Mouse (Mus musculus): ENCODE measurements at regions not wholly inside any gene's neighbourhood (a gene's known extent, or its start where the extent isn't known, plus 50 kb on each side); places are given as distances from the start of the nearest gene placed in this dataset.

DNA sequence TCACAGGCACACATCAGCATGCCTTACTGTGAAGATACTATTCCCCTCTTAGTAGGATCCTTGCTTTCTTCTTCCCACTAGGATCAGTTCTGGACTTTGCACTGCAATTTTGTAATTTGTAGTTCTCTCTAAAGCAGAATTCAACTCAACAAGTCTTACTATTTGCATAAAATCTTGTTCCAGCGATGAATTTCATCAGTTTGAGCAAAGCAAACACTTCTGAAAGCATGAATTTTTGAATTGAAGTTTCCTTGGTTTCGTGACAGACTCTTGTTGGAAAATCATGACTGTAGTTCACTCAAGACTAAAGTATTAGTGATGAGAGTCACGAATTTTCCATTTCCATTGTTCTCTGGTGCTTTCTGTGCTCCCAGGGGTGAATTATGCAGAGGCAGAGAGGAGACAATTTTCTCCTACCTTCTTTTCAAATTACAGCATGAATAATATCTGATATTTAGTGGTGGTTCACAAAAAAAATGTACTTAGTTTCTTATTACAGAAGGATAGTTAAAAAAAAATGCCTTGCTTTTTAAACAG is 190.6 kb upstream of the Mbnl1 start:
- Histone ChIP-seq H3K4me2 (ENCODE audit: low read depth, low read length) (no peak overlapping the region), H3K4me1 (ENCODE audit: control insufficient read depth, insufficient read depth, low read length) (no peaks in the 10 kb centered on the region), H3K36me3 (ENCODE audit: control insufficient read depth, insufficient read depth, low read length) (no peaks in the 10 kb centered on the region), H3K9me3 (ENCODE audit: control insufficient read depth, low read length) (no peaks in the 10 kb centered on the region), H3K9ac (ENCODE audit: low read depth, low read length) (no peak overlapping the region), H3K27me3 (replicated peaks; ENCODE audit: control insufficient read depth, insufficient read depth, low read length) (no peaks in the 10 kb centered on the region), H3K27ac (replicated peaks; ENCODE audit: low read depth, low read length) (no peak overlapping the region), H3K4me3 (ENCODE audit: low read depth, low read length) (no peak overlapping the region)
- WGBS: 69% methylated on average over 3 of the region's 3 CpGs
- ATAC-seq (ENCODE audit: low read depth): no peak
- no peak for DNase-seq (ENCODE audit: low spot score)

- Histone ChIP-seq H3K27ac (replicated peaks; ENCODE audit: low read depth, low read length) (no peak overlapping the region), H3K4me3 (ENCODE audit: low read depth, low read length) (no peak overlapping the region), H3K9me3 (ENCODE audit: control insufficient read depth, low read length) (no peaks in the 10 kb centered on the region), H3K4me2 (ENCODE audit: low read depth, low read length) (no peak overlapping the region), H3K27me3 (replicated peaks; ENCODE audit: control insufficient read depth, insufficient read depth, low read length) (no peaks in the 10 kb centered on the region), H3K9ac (ENCODE audit: low read depth, low read length) (no peak overlapping the region), H3K4me1 (ENCODE audit: control insufficient read depth, insufficient read depth, low read length) (no peaks in the 10 kb centered on the region), H3K36me3 (ENCODE audit: control insufficient read depth, insufficient read depth, low read length) (no peaks in the 10 kb centered on the region)
- ATAC-seq (ENCODE audit: low read depth) (no peak), DNase-seq (ENCODE audit: low spot score) (no peak)
- WGBS: 84% methylated on average over 2 of the region's 2 CpGs
Measured at GRCm38 (mm10) chr3:60292142-60292541, 180.5 kb upstream of the Mbnl1 start.

DNA sequence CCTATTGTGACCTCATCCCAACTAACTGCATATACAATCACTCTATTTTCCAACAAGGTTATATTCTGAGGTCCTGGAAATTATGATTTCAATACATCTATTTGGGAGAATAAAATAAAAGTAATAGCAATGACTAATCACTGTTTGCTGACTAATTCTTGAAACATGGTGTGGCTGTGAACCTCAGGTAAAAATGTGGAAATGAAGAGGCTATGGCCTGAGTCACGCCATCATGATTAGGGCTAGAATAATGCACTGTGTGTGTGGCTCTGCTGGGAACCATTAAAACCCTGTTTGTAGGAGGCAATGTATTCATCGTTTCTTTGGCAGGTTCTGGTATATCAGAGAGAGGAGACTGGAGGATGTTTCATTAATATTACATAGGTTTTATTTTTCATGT is 179.7 kb upstream of the Mbnl1 start:
- no peaks in the 10 kb centered on the region for H3K9me3 ChIP-seq (ENCODE audit: control insufficient read depth, low read length)
- H3K27me3 ChIP-seq (replicated peaks; ENCODE audit: control insufficient read depth, insufficient read depth, low read length): no peaks in the 10 kb centered on the region
- no peak overlapping the region for H3K27ac ChIP-seq (replicated peaks; ENCODE audit: low read depth, low read length)
- no peak overlapping the region for H3K4me3 ChIP-seq (ENCODE audit: low read depth, low read length)
- no peaks in the 10 kb centered on the region for H3K36me3 ChIP-seq (ENCODE audit: control insufficient read depth, insufficient read depth, low read length)
- no peak overlapping the region for H3K9ac ChIP-seq (ENCODE audit: low read depth, low read length)
- H3K4me2 ChIP-seq (ENCODE audit: low read depth, low read length): no peak overlapping the region
- no peak for DNase-seq (ENCODE audit: low spot score)
- 77% methylated on average over 2 of the region's 2 CpGs for WGBS
- no peaks in the 10 kb centered on the region for H3K4me1 ChIP-seq (ENCODE audit: control insufficient read depth, insufficient read depth, low read length)
- ATAC-seq (ENCODE audit: low read depth): no peak

- ATAC-seq (ENCODE audit: low read depth) (no peak), DNase-seq (ENCODE audit: low spot score) (no peak)
- no peaks in the 10 kb centered on the region for H3K27me3 ChIP-seq (replicated peaks; ENCODE audit: control insufficient read depth, insufficient read depth, low read length)
- no peaks in the 10 kb centered on the region for H3K4me1 ChIP-seq (ENCODE audit: control insufficient read depth, insufficient read depth, low read length)
- WGBS: 79% methylated on average over 3 of the region's 3 CpGs
- H3K9me3 ChIP-seq (ENCODE audit: control insufficient read depth, low read length): no peaks in the 10 kb centered on the region
- H3K4me3 ChIP-seq (ENCODE audit: low read depth, low read length): no peak overlapping the region
- H3K36me3 ChIP-seq (ENCODE audit: control insufficient read depth, insufficient read depth, low read length): no peaks in the 10 kb centered on the region
- no peak overlapping the region for H3K27ac ChIP-seq (replicated peaks; ENCODE audit: low read depth, low read length)
- H3K4me2 ChIP-seq (ENCODE audit: low read depth, low read length): no peak overlapping the region
- H3K9ac ChIP-seq (ENCODE audit: low read depth, low read length): no peak overlapping the region
Measured at GRCm38 (mm10) chr3:60305399-60305798, 167.2 kb upstream of the Mbnl1 start.

DNA sequence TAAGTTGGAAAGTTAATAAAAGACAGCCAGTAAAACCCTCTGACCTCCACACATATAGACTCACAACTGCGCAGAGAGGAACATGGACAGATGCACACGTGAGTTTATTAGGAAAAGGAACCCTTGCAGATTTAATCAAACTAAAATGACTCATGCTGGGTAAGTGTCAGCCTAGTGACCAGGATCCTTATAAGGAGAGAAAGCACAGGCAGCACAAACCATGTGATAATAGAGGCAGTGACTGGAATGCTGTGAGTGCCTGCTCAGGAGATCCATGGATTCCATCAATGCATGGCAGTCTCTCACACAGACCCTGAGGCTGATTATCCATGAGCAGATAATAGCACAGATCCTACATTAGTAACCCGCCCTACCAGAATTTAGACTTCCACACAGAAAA is 162.2 kb upstream of the Mbnl1 start:
- H3K27me3 ChIP-seq (replicated peaks; ENCODE audit: control insufficient read depth, insufficient read depth, low read length): no peaks in the 10 kb centered on the region
- ATAC-seq (ENCODE audit: low read depth) (no peak), DNase-seq (ENCODE audit: low spot score) (no peak)
- H3K36me3 ChIP-seq (ENCODE audit: control insufficient read depth, insufficient read depth, low read length): no peaks in the 10 kb centered on the region
- H3K4me2 ChIP-seq (ENCODE audit: low read depth, low read length): no peak overlapping the region
- H3K4me3 ChIP-seq (ENCODE audit: low read depth, low read length): no peak overlapping the region
- H3K4me1 ChIP-seq (ENCODE audit: control insufficient read depth, insufficient read depth, low read length): no peaks in the 10 kb centered on the region
- H3K9ac ChIP-seq (ENCODE audit: low read depth, low read length): no peak overlapping the region
- 75% methylated on average over 3 of the region's 3 CpGs for WGBS
- no peak overlapping the region for H3K27ac ChIP-seq (replicated peaks; ENCODE audit: low read depth, low read length)
- H3K9me3 ChIP-seq (ENCODE audit: control insufficient read depth, low read length): no peaks in the 10 kb centered on the region

GRCm38 (mm10) chr3:60311178-60311577 is 161.5 kb upstream of the Mbnl1 start:
- Histone ChIP-seq H3K4me3 (ENCODE audit: low read depth, low read length) (no peak overlapping the region), H3K4me1 (ENCODE audit: control insufficient read depth, insufficient read depth, low read length) (no peaks in the 10 kb centered on the region), H3K27ac (replicated peaks; ENCODE audit: low read depth, low read length) (no peak overlapping the region), H3K27me3 (replicated peaks; ENCODE audit: control insufficient read depth, insufficient read depth, low read length) (no peaks in the 10 kb centered on the region), H3K9ac (ENCODE audit: low read depth, low read length) (no peak overlapping the region), H3K4me2 (ENCODE audit: low read depth, low read length) (no peak overlapping the region), H3K36me3 (ENCODE audit: control insufficient read depth, insufficient read depth, low read length) (no peaks in the 10 kb centered on the region), H3K9me3 (ENCODE audit: control insufficient read depth, low read length) (no peaks in the 10 kb centered on the region)
- WGBS: 54% methylated on average over 3 of the region's 3 CpGs
- no peak for DNase-seq (ENCODE audit: low spot score)
- ATAC-seq (ENCODE audit: low read depth): no peak

DNA sequence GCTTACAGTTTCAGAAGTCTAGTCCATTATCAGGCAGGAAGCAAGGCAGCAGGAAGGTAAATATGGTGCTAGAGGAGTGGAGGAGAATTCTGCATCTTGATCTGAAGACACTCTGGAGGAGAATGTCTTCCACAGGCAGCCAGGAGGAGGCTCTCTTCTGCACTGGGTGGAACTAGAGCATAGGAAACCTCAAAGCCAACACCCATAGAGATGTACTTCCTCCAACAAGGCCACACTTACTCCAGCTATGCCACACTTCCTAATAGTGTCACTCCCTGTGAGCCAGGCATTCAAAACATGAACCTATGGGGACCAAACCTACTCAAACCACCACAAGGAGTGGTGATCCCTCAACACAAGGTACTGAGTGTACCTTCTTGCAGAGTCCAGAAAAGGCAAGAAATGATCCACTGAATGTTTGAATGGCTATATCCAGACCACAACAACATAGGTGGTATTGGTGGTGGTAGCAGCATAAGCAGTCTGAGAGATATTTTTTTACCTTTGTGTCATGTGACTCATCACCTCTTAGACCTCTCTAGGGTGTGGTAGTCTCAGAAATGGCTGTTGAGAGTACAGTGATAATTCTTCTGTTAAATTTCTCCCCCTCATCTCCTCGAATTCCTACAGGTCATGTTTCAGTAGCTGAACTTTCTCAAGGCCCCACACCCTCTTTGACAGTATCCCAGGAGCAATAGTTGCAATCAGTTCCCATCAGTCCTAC is 152.3 kb upstream of the Mbnl1 start:
- Histone ChIP-seq H3K4me1 (ENCODE audit: control insufficient read depth, insufficient read depth, low read length) (no peaks in the 10 kb centered on the region), H3K27ac (replicated peaks; ENCODE audit: low read depth, low read length) (no peak overlapping the region), H3K27me3 (replicated peaks; ENCODE audit: control insufficient read depth, insufficient read depth, low read length) (no peaks in the 10 kb centered on the region), H3K36me3 (ENCODE audit: control insufficient read depth, insufficient read depth, low read length) (no peaks in the 10 kb centered on the region), H3K4me2 (ENCODE audit: low read depth, low read length) (no peak overlapping the region), H3K9ac (ENCODE audit: low read depth, low read length) (no peak overlapping the region), H3K4me3 (ENCODE audit: low read depth, low read length) (no peak overlapping the region), H3K9me3 (ENCODE audit: control insufficient read depth, low read length) (no peaks in the 10 kb centered on the region)
- DNase-seq (ENCODE audit: low spot score) (no peak), ATAC-seq (ENCODE audit: low read depth) (no peak)
- 43% methylated on average over 1 of the region's 1 CpGs for WGBS

- H3K4me3 ChIP-seq (ENCODE audit: low read depth, low read length): no peak overlapping the region
- H3K27ac ChIP-seq (replicated peaks; ENCODE audit: low read depth, low read length): no peak overlapping the region
- ATAC-seq (ENCODE audit: low read depth): no peak
- H3K4me2 ChIP-seq (ENCODE audit: low read depth, low read length): no peak overlapping the region
- no peak for DNase-seq (ENCODE audit: low spot score)
- H3K9me3 ChIP-seq (ENCODE audit: control insufficient read depth, low read length): no peaks in the 10 kb centered on the region
- H3K36me3 ChIP-seq (ENCODE audit: control insufficient read depth, insufficient read depth, low read length): no peaks in the 10 kb centered on the region
- no peaks in the 10 kb centered on the region for H3K4me1 ChIP-seq (ENCODE audit: control insufficient read depth, insufficient read depth, low read length)
- no peak overlapping the region for H3K9ac ChIP-seq (ENCODE audit: low read depth, low read length)
- no peaks in the 10 kb centered on the region for H3K27me3 ChIP-seq (replicated peaks; ENCODE audit: control insufficient read depth, insufficient read depth, low read length)
Measured at GRCm38 (mm10) chr3:60323514-60323913, 149.1 kb upstream of the Mbnl1 start.

- no peak overlapping the region for H3K27ac ChIP-seq (replicated peaks; ENCODE audit: low read depth, low read length)
- no peaks in the 10 kb centered on the region for H3K4me1 ChIP-seq (ENCODE audit: control insufficient read depth, insufficient read depth, low read length)
- no peak overlapping the region for H3K4me2 ChIP-seq (ENCODE audit: low read depth, low read length)
- no peak overlapping the region for H3K4me3 ChIP-seq (ENCODE audit: low read depth, low read length)
- H3K9ac ChIP-seq (ENCODE audit: low read depth, low read length): no peak overlapping the region
- ATAC-seq (ENCODE audit: low read depth) (no peak), DNase-seq (ENCODE audit: low spot score) (peak; percentile 22)
- H3K27me3 ChIP-seq (replicated peaks; ENCODE audit: control insufficient read depth, insufficient read depth, low read length): no peaks in the 10 kb centered on the region
- no peaks in the 10 kb centered on the region for H3K36me3 ChIP-seq (ENCODE audit: control insufficient read depth, insufficient read depth, low read length)
- H3K9me3 ChIP-seq (ENCODE audit: control insufficient read depth, low read length): no peaks in the 10 kb centered on the region
Measured at GRCm38 (mm10) chr3:60324416-60324815, 148.2 kb upstream of the Mbnl1 start.

All from embryonic facial prominence, embryonic 14.5 days (tissue).